In the genomic region with DNA sequence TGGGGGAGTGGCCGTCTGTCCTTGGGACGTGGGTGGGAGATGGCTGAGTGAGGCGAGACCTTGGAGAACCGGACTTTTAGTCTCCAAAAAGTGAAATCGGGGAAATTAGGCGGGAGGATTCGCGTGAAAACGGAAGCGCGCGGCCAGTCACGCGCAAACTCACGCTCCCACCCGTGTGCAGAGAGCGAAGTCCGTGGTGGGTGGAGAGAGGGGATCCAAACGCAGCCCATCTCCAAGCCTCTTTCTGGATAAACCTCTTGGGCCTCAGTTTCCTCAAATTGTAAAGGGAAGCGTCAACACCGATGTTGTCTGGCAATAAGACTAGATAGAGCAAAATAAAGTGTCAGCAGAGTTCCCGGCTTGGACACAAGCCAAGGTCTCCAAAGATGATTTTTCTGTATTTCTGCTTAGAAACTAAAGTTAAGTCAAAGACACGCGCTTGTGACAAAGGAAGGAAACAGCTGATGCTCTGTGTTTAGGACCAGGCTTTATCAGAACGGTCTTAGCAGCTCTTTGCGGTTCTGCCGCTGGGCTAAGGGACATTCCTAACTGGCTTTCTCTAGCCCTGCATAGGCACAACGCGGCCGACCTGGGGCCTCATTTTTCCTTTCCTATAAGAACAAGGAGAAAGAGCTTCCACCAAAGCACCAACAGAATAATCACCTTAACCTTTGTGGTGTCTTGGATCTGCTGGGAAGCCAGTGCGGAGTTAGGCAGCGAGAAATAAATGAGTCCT, we compare ENCODE assay signal across 9 mouse cellular contexts. TPM values are rescaled to one million over a fixed set of nuclear protein-coding genes. Genes with fewer than 3 reads are reported as not detected.
DNase-seq lines count a peak whose midpoint lies in the region; ATAC-seq and TF ChIP-seq lines count a peak whose summit lies in the region.
"Had no signal": no experiment of that assay in that cellular context is flagged by ENCODE, and none has a peak within 500 bp of the region (broad histone marks: within the 10 kb centered on the region; RNA-seq: fewer than 3 reads in every experiment).

No protein-coding gene starts in this region.

- TF ChIP-seq POLR2A in ES-Bruce4 (IDR thresholded peaks at IDR 0.05; ENCODE audit: insufficient read depth, low read length): no peak

- 2% methylated on average over 32 of the region's 32 CpGs for WGBS in embryonic facial prominence, embryonic 15.5 days
- WGBS in hindbrain, postnatal 0 days: 2% methylated on average over 32 of the region's 32 CpGs
- under 1% methylated on average over 32 of the region's 32 CpGs for WGBS in midbrain, embryonic 16.5 days

- H3K27ac ChIP-seq in ES-Bruce4 (ENCODE audit: insufficient read depth, low read length): no peak overlapping the region
- no peak overlapping the region for H3K27ac ChIP-seq in embryonic facial prominence, embryonic 15.5 days (replicated peaks)
- H3K27ac ChIP-seq in hindbrain, postnatal 0 days: no peak overlapping the region
- no peak overlapping the region; the same call in 1 of the 2 replicates for H3K27ac ChIP-seq in midbrain, embryonic 16.5 days (ENCODE audit: low read length)

- TF ChIP-seq EP300 in ES-Bruce4 (IDR thresholded peaks at IDR 0.05; ENCODE audit: insufficient read depth, low read depth, low read length): no peak

- H3K4me3 ChIP-seq in ES-Bruce4 (ENCODE audit: low read depth, low read length): peak overlapping the region; percentile 68
- H3K4me3 ChIP-seq in embryonic facial prominence, embryonic 15.5 days (replicated peaks): peak overlapping the region; percentile 68
- H3K4me3 ChIP-seq in hindbrain, postnatal 0 days (ENCODE audit: low read length): peak overlapping the region; percentile 71
- peak overlapping the region; percentile 56 for H3K4me3 ChIP-seq in midbrain, embryonic 16.5 days (ENCODE audit: low read depth, low read length)

- H3K27me3 ChIP-seq in ES-Bruce4 (ENCODE audit: control insufficient read depth, insufficient read depth, low read length, poor library complexity, severe bottlenecking): 0 out of 2 replicates have a peak, but pooled peaks cover 1% of the 10 kb centered on the region
- H3K27me3 ChIP-seq in embryonic facial prominence, embryonic 15.5 days: peaks cover 43% of the 10 kb centered on the region
- peaks cover 5% of the 10 kb centered on the region; the same call in 1 of the 2 replicates for H3K27me3 ChIP-seq in hindbrain, postnatal 0 days (ENCODE audit: insufficient read depth, low read length)
- H3K27me3 ChIP-seq in midbrain, embryonic 16.5 days (ENCODE audit: control insufficient read depth, insufficient read depth, low read depth, low read length): peaks cover 5% of the 10 kb centered on the region; the same call in 1 of the 2 replicates
- H3K27me3 ChIP-seq: CH12.LX had no signal

- no peak for TF ChIP-seq CTCF in ES-Bruce4 (IDR thresholded peaks at IDR 0.05; ENCODE audit: low read depth, low read length)
- no peak for TF ChIP-seq CTCF in hindbrain, postnatal 0 days (IDR thresholded peaks at IDR 0.05; ENCODE audit: low read depth)

- peak; percentile 37 for ATAC-seq in embryonic facial prominence, embryonic 15.5 days (ENCODE audit: insufficient number of reproducible peaks, low FRiP score, low TSS enrichment, low read depth)
- 0 out of 2 replicates have a peak, but pooled peaks have one; percentile 3 for ATAC-seq in hindbrain, postnatal 0 days
- peak; percentile 40 for ATAC-seq in midbrain, embryonic 16.5 days
- ATAC-seq in CD4-positive, CD25-positive, alpha-beta regulatory T cell, adult 4 months: no peak

- H3K4me1 ChIP-seq in ES-Bruce4 (ENCODE audit: control insufficient read depth, insufficient read depth, low read length): no peaks in the 10 kb centered on the region
- peaks cover 12% of the 10 kb centered on the region for H3K4me1 ChIP-seq in embryonic facial prominence, embryonic 15.5 days
- H3K4me1 ChIP-seq in hindbrain, postnatal 0 days (ENCODE audit: insufficient read depth, low read length): peaks cover 4% of the 10 kb centered on the region
- peaks cover 12% of the 10 kb centered on the region for H3K4me1 ChIP-seq in midbrain, embryonic 16.5 days (ENCODE audit: control insufficient read depth, insufficient read depth, low read length)

- H3K9ac ChIP-seq in ES-Bruce4 (ENCODE audit: low read depth, poor library complexity, severe bottlenecking): peak overlapping the region; percentile 78
- H3K9ac ChIP-seq in embryonic facial prominence, embryonic 15.5 days: peak overlapping the region; percentile 54; the same call in 1 of the 2 replicates
- peak overlapping the region; percentile 51 for H3K9ac ChIP-seq in hindbrain, postnatal 0 days (replicated peaks; ENCODE audit: low read length)
- H3K9ac ChIP-seq in midbrain, embryonic 16.5 days (ENCODE audit: low read depth, low read length): peak overlapping the region; percentile 73

- H3K4me2 ChIP-seq in embryonic facial prominence, embryonic 15.5 days (replicated peaks): peak overlapping the region; percentile 97
- H3K4me2 ChIP-seq in hindbrain, postnatal 0 days (ENCODE audit: low read depth, low read length): peak overlapping the region; percentile 97
- H3K4me2 ChIP-seq in midbrain, embryonic 16.5 days (ENCODE audit: low read length): peak overlapping the region; percentile 97

- H3K9me3 ChIP-seq in ES-Bruce4 (replicated peaks; ENCODE audit: control insufficient read depth, insufficient read depth, low read length, poor library complexity, severe bottlenecking): no peaks in the 10 kb centered on the region
- H3K9me3 ChIP-seq in embryonic facial prominence, embryonic 15.5 days (replicated peaks): no peaks in the 10 kb centered on the region
- no peaks in the 10 kb centered on the region for H3K9me3 ChIP-seq in hindbrain, postnatal 0 days (ENCODE audit: low read length)
- H3K9me3 ChIP-seq in midbrain, embryonic 16.5 days (replicated peaks; ENCODE audit: control insufficient read depth, low read length, poor library complexity, severe bottlenecking): no peaks in the 10 kb centered on the region

- peak; percentile 27 to 31 for DNase-seq in cerebellum, postnatal 25 days
- no peak for DNase-seq in cerebellum, postnatal 4 days (ENCODE audit: low spot score in 2 of 2)
- peak; percentile 26 for DNase-seq in hindbrain, postnatal 0 days (ENCODE audit: low spot score)
- no peak for DNase-seq in urinary bladder, postnatal 36 days (ENCODE audit: low spot score in 2 of 2)

- no peaks in the 10 kb centered on the region for H3K36me3 ChIP-seq in ES-Bruce4 (ENCODE audit: control insufficient read depth, insufficient read depth, low read length, poor library complexity, severe bottlenecking)
- H3K36me3 ChIP-seq in embryonic facial prominence, embryonic 15.5 days: no peaks in the 10 kb centered on the region
- H3K36me3 ChIP-seq in hindbrain, postnatal 0 days (ENCODE audit: insufficient read depth, low read length): no peaks in the 10 kb centered on the region
- H3K36me3 ChIP-seq in midbrain, embryonic 16.5 days (ENCODE audit: control insufficient read depth, insufficient read depth, low read length): no peaks in the 10 kb centered on the region

RNA-seq across cellular contexts. Expression of a gene that starts 0.6 kb away (rescaled TPM):
- polyA plus RNA-seq in ES-Bruce4 (2011; ENCODE audit: insufficient read depth, insufficient read length, low read depth, missing spikeins): 22.4 and 25.3 TPM in 2 replicates
- polyA plus RNA-seq in embryonic facial prominence, embryonic 15.5 days (2015; fragmentation: Nextera tagmentation; extraction: Ambion mirVana): 28.2 and 30.2 TPM in 2 replicates
- 31.7 and 58.1 TPM in 2 replicates for total RNA-seq in hindbrain, postnatal 0 days (2014; rRNA removed)
- polyA plus RNA-seq in hindbrain, postnatal 0 days (2015; fragmentation: Nextera tagmentation; extraction: Ambion mirVana): 17.9 and 23.5 TPM in 2 replicates
- polyA plus RNA-seq in midbrain, embryonic 16.5 days (2015; fragmentation: Nextera tagmentation; extraction: Ambion mirVana): 33.8 and 45.1 TPM in 2 replicates
- 10 to 100 TPM; 18.5 to 22.4 TPM for polyA plus RNA-seq in CD4-positive, CD25-positive, alpha-beta regulatory T cell, adult 4 months (2017; shearing (Covaris generic))

Comparison
In these comparisons a context has a peak if more than half of its experiments do, and no peak if none do; other contexts are left out.
1. DNase-seq: peak in cerebellum, postnatal 25 days (2 of 2) and hindbrain, postnatal 0 days (single experiment); none in cerebellum, postnatal 4 days (0 of 2) and urinary bladder, postnatal 36 days (0 of 2).
2. Peak in every context shown above with its lines, with median percentiles within 50 percentile points of each other: H3K4me3 ChIP-seq, H3K9ac ChIP-seq and H3K4me2 ChIP-seq.